Mouse (Mus musculus): ENCODE results near the gene Gm5148.

DNA sequence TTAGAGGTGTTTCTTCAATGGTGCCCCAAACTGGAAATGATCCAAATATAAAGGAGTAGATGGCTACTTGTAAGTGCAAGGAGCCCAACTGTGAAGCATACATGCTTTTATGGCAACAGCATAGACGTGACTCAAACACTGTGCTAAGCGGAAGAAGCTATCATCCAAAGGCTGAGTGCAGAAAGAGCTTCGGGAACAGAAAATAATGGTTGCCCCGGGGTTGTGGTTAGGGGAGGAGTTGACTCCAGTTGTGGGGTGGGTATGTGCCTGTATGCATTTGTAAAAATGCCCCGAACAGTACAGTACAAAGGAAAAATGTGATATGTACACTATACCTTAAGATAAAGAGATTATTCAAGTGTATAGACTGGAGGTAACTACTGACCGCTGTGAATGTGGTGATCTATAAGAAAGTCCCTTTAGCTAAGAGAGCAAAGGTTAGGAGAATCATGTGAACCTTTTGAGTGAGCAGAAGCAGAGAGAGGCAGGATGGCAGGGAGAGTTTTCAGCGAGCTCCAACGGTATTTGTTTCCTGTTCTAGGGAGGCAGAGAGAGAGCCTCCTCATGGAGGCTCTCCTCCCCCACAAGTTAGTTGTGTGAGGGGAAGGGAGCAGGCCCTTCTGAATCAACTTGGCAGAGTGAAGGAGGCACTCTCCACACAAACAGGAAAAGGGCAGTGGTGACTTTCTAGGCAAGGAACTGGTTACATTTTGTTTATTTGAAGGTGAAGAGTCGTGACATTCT is 23.1 kb upstream of the Gm5148 start:
- TF ChIP-seq CTCF (IDR thresholded peaks at IDR 0.05; ENCODE audit: insufficient read depth, low read length) (no peak), POLR2A (IDR thresholded peaks at IDR 0.05; ENCODE audit: borderline replicate concordance, extremely low read depth, low read depth, low read length) (no peak)

Measured in lung, adult 2 months (tissue).